In the genomic region with DNA sequence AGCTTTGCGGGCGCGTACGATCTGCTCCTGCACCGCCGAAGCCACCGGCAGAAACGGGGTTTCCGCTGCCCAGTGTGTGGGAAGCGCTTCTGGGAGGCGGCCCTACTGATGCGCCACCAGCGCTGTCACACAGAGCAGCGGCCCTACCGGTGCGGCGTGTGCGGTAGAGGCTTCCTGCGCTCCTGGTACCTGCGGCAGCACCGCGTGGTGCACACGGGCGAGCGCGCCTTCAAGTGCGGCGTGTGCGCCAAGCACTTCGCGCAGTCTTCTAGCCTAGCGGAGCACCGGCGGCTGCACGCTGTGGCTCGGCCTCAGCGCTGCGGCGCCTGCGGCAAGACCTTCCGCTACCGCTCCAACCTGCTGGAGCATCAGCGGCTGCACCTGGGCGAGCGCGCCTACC, we compare ENCODE assay signal across 36 mouse cellular contexts. TPM values are rescaled to one million over a fixed set of nuclear protein-coding genes. Genes with fewer than 3 reads are reported as not detected.
A peak's percentile ranks its signal among the peaks of the same experiment; 100 is the strongest.
DNase-seq lines count a peak whose midpoint lies in the region; ATAC-seq and TF ChIP-seq lines count a peak whose summit lies in the region.
"Had no signal": no experiment of that assay in that cellular context is flagged by ENCODE, and none has a peak within 500 bp of the region (broad histone marks: within the 10 kb centered on the region; RNA-seq: fewer than 3 reads in every experiment).

No protein-coding gene starts in this region.

- no peak overlapping the region for H3K27ac ChIP-seq in kidney, embryonic 14.5 days (ENCODE audit: low read depth, low read length)
- no peak overlapping the region for H3K27ac ChIP-seq in embryonic facial prominence, embryonic 10.5 days (replicated peaks)
- no peak overlapping the region for H3K27ac ChIP-seq in midbrain, postnatal 0 days (ENCODE audit: low read depth, low read length)
- H3K27ac ChIP-seq in liver, embryonic 12.5 days: no peak overlapping the region
- H3K27ac ChIP-seq: heart, embryonic 15.5 days; layer of hippocampus, adult 2 months; limb, embryonic 13.5 days; liver, embryonic 13.5 days; midbrain, embryonic 13.5 days had no signal

- no peak overlapping the region for H3K9ac ChIP-seq in kidney, embryonic 14.5 days (ENCODE audit: low read depth, low read length)
- no peak overlapping the region for H3K9ac ChIP-seq in midbrain, postnatal 0 days (replicated peaks; ENCODE audit: low read length, poor library complexity, severe bottlenecking)
- H3K9ac ChIP-seq in liver, embryonic 12.5 days: no peak overlapping the region
- H3K9ac ChIP-seq: forebrain, postnatal 0 days; heart, embryonic 15.5 days; limb, embryonic 13.5 days; liver, embryonic 13.5 days; midbrain, embryonic 13.5 days had no signal

- DNase-seq in cerebellum, adult 9-11 months: peak; percentile 25
- DNase-seq in cerebellum, adult 11 months: no peak
- no peak for DNase-seq in kidney, postnatal 10 days
- no peak for DNase-seq in embryonic facial prominence, embryonic 10.5 days (ENCODE audit: low spot score)
- no peak for DNase-seq in midbrain, postnatal 0 days (ENCODE audit: low spot score)
- DNase-seq: adrenal gland, adult 8-10 months; cerebellum, adult 18-20 months; cerebellum, postnatal 25 days; forebrain, postnatal 0 days; heart, postnatal 4 days; kidney, postnatal 14 days; layer of hippocampus, postnatal 36 days; liver, embryonic 13.5 days; lung, adult 2 months; lung, postnatal 14 days; right cerebral cortex, adult 18-20 months had no signal

- H3K4me3 ChIP-seq in kidney, embryonic 14.5 days (ENCODE audit: low read length): 0 out of 2 replicates have a peak overlapping the region, but pooled peaks have one; percentile 9
- peak overlapping the region; percentile 79 for H3K4me3 ChIP-seq in E14TG2a.4 (replicated peaks; ENCODE audit: low read length)
- peak overlapping the region; percentile 27; the same call in 1 of the 2 replicates for H3K4me3 ChIP-seq in embryonic facial prominence, embryonic 10.5 days
- no peak overlapping the region for H3K4me3 ChIP-seq in midbrain, postnatal 0 days (ENCODE audit: low read depth, low read length)
- no peak overlapping the region for H3K4me3 ChIP-seq in liver, embryonic 12.5 days
- H3K4me3 ChIP-seq: heart, embryonic 15.5 days; layer of hippocampus, adult 2 months; liver, embryonic 13.5 days; midbrain, embryonic 13.5 days had no signal

- no peaks in the 10 kb centered on the region for H3K4me1 ChIP-seq in kidney, embryonic 14.5 days (ENCODE audit: control insufficient read depth, insufficient read depth, low read length)
- peaks cover 41% of the 10 kb centered on the region for H3K4me1 ChIP-seq in E14TG2a.4 (replicated peaks; ENCODE audit: low read depth, low read length)
- no peaks in the 10 kb centered on the region for H3K4me1 ChIP-seq in embryonic facial prominence, embryonic 10.5 days
- no peaks in the 10 kb centered on the region for H3K4me1 ChIP-seq in midbrain, postnatal 0 days (ENCODE audit: insufficient read depth, low read length)
- no peaks in the 10 kb centered on the region for H3K4me1 ChIP-seq in liver, embryonic 12.5 days
- H3K4me1 ChIP-seq: heart, embryonic 15.5 days; limb, embryonic 13.5 days; midbrain, embryonic 13.5 days had no signal

- no peak for TF ChIP-seq CTCF in E14TG2a.4 (conservative IDR thresholded peaks at IDR 0.05; ENCODE audit: low read length)
- no peak for TF ChIP-seq CTCF in midbrain, postnatal 0 days (IDR thresholded peaks at IDR 0.05)

- ATAC-seq in kidney, embryonic 14.5 days (ENCODE audit: low FRiP score, low TSS enrichment): no peak
- no peak for ATAC-seq in midbrain, postnatal 0 days (ENCODE audit: low FRiP score)
- ATAC-seq in liver, embryonic 12.5 days: no peak
- ATAC-seq: activated CD4-positive, CD25-positive, alpha-beta regulatory T cell, adult 4 months; forebrain, postnatal 0 days; hindbrain, embryonic 16.5 days; midbrain, embryonic 13.5 days; Patski had no signal

- H3K36me3 ChIP-seq in kidney, embryonic 14.5 days (ENCODE audit: control insufficient read depth, insufficient read depth, low read length): peaks cover 87% of the 10 kb centered on the region
- H3K36me3 ChIP-seq in E14TG2a.4 (ENCODE audit: insufficient read depth, low read length): peaks cover 45% of the 10 kb centered on the region
- peaks cover 100% of the 10 kb centered on the region for H3K36me3 ChIP-seq in embryonic facial prominence, embryonic 10.5 days (replicated peaks)
- H3K36me3 ChIP-seq in midbrain, postnatal 0 days (ENCODE audit: insufficient read depth, low read length): peaks cover 76% of the 10 kb centered on the region
- peaks cover 94% of the 10 kb centered on the region for H3K36me3 ChIP-seq in liver, embryonic 12.5 days

- H3K4me2 ChIP-seq in kidney, embryonic 14.5 days (replicated peaks; ENCODE audit: low read depth, low read length): no peak overlapping the region
- H3K4me2 ChIP-seq in midbrain, postnatal 0 days (ENCODE audit: low read depth, low read length, poor library complexity, severe bottlenecking): no peak overlapping the region
- no peak overlapping the region for H3K4me2 ChIP-seq in liver, embryonic 12.5 days
- H3K4me2 ChIP-seq: heart, embryonic 15.5 days; limb, embryonic 13.5 days; liver, embryonic 13.5 days; midbrain, embryonic 13.5 days had no signal

- WGBS in kidney, embryonic 14.5 days: 84% methylated on average over 46 of the region's 46 CpGs
- 76% methylated on average over 46 of the region's 46 CpGs for WGBS in embryonic facial prominence, embryonic 10.5 days
- 83% methylated on average over 46 of the region's 46 CpGs for WGBS in midbrain, postnatal 0 days
- 90% methylated on average over 46 of the region's 46 CpGs for WGBS in liver, embryonic 12.5 days (ENCODE audit: insufficient replicate concordance)

- no peaks in the 10 kb centered on the region for H3K27me3 ChIP-seq in kidney, embryonic 14.5 days (ENCODE audit: control insufficient read depth, insufficient read depth, low read length)
- H3K27me3 ChIP-seq in E14TG2a.4 (ENCODE audit: insufficient read depth, low read length): peaks cover 77% of the 10 kb centered on the region
- H3K27me3 ChIP-seq in embryonic facial prominence, embryonic 10.5 days (replicated peaks; ENCODE audit: low read depth, poor library complexity, severe bottlenecking): no peaks in the 10 kb centered on the region; the same call in 1 of the 2 replicates
- H3K27me3 ChIP-seq in midbrain, postnatal 0 days (ENCODE audit: insufficient read depth, low read length): no peaks in the 10 kb centered on the region
- H3K27me3 ChIP-seq in liver, embryonic 12.5 days (replicated peaks): no peaks in the 10 kb centered on the region
- H3K27me3 ChIP-seq: heart, embryonic 15.5 days; limb, embryonic 13.5 days; liver, embryonic 13.5 days; midbrain, embryonic 13.5 days; Patski had no signal

- H3K9me3 ChIP-seq in kidney, embryonic 14.5 days (ENCODE audit: control insufficient read depth, low read length): peaks cover 44% of the 10 kb centered on the region
- no peaks in the 10 kb centered on the region for H3K9me3 ChIP-seq in E14TG2a.4 (ENCODE audit: low read length)
- peaks cover 61% of the 10 kb centered on the region for H3K9me3 ChIP-seq in embryonic facial prominence, embryonic 10.5 days
- H3K9me3 ChIP-seq in midbrain, postnatal 0 days (ENCODE audit: low read length): peaks cover 21% of the 10 kb centered on the region; the same call in 1 of the 2 replicates
- H3K9me3 ChIP-seq in liver, embryonic 12.5 days (replicated peaks): peaks cover 38% of the 10 kb centered on the region

RNA-seq across cellular contexts. Expression of a gene that starts 2.4 kb away (rescaled TPM):
- not detected in 2 replicates for polyA plus RNA-seq in kidney, embryonic 14.5 days (2014; fragmentation: Nextera tagmentation; extraction: Ambion mirVana)
- polyA plus RNA-seq in embryonic facial prominence, embryonic 10.5 days (2016; fragmentation: Nextera tagmentation; extraction: Ambion mirVana): not detected in 2 replicates
- total RNA-seq in midbrain, postnatal 0 days (2014; rRNA removed): not detected in 2 replicates
- polyA plus RNA-seq in midbrain, postnatal 0 days (2015; fragmentation: Nextera tagmentation; extraction: Ambion mirVana): not detected in 2 replicates
- not detected in 2 replicates for polyA plus RNA-seq in liver, embryonic 12.5 days (2016; fragmentation: Nextera tagmentation; extraction: Ambion mirVana)
- total RNA-seq: gastrocnemius, adult 18-20 months; gastrocnemius, postnatal 4 days; layer of hippocampus, adult 2 months; layer of hippocampus, postnatal 36 days; left cerebral cortex, postnatal 10 days; megakaryocyte progenitor cell, adult 5-6 weeks had no signal
- polyA plus RNA-seq: activated CD4-positive, CD25-positive, alpha-beta regulatory T cell, adult 4 months; embryonic facial prominence, embryonic 14.5 days; forebrain, postnatal 0 days; heart, embryonic 15.5 days; hindbrain, embryonic 16.5 days; intestine, embryonic 16.5 days; lung, adult 2 months; midbrain, embryonic 13.5 days; neural tube, embryonic 14.5 days; Patski; stomach, embryonic 16.5 days; urinary bladder, adult 2 months had no signal

RNA-seq across cellular contexts. Expression of a gene that starts 6.8 kb away (rescaled TPM):
- polyA plus RNA-seq in kidney, embryonic 14.5 days (2014; fragmentation: Nextera tagmentation; extraction: Ambion mirVana): 3.8 and 5.0 TPM in 2 replicates
- polyA plus RNA-seq in embryonic facial prominence, embryonic 10.5 days (2016; fragmentation: Nextera tagmentation; extraction: Ambion mirVana): 2.7 and 2.8 TPM in 2 replicates
- 5.0 and 8.0 TPM in 2 replicates for total RNA-seq in midbrain, postnatal 0 days (2014; rRNA removed)
- 4.3 and 5.4 TPM in 2 replicates for polyA plus RNA-seq in midbrain, postnatal 0 days (2015; fragmentation: Nextera tagmentation; extraction: Ambion mirVana)
- 1.1 and 1.3 TPM in 2 replicates for polyA plus RNA-seq in liver, embryonic 12.5 days (2016; fragmentation: Nextera tagmentation; extraction: Ambion mirVana)

RNA-seq across cellular contexts. Expression of a gene that starts 11.1 kb away (rescaled TPM):
- 23.2 and 25.5 TPM in 2 replicates for polyA plus RNA-seq in kidney, embryonic 14.5 days (2014; fragmentation: Nextera tagmentation; extraction: Ambion mirVana)
- 7.9 and 8.0 TPM in 2 replicates for polyA plus RNA-seq in embryonic facial prominence, embryonic 10.5 days (2016; fragmentation: Nextera tagmentation; extraction: Ambion mirVana)
- total RNA-seq in midbrain, postnatal 0 days (2014; rRNA removed): 65.6 and 68.8 TPM in 2 replicates
- polyA plus RNA-seq in midbrain, postnatal 0 days (2015; fragmentation: Nextera tagmentation; extraction: Ambion mirVana): 75.4 and 77.3 TPM in 2 replicates
- polyA plus RNA-seq in liver, embryonic 12.5 days (2016; fragmentation: Nextera tagmentation; extraction: Ambion mirVana): 2.2 and 2.4 TPM in 2 replicates
- total RNA-seq: gastrocnemius, adult 18-20 months had no signal

RNA-seq across cellular contexts. Expression of a gene that starts 11.3 kb away (rescaled TPM):
- polyA plus RNA-seq in kidney, embryonic 14.5 days (2014; fragmentation: Nextera tagmentation; extraction: Ambion mirVana): 9.9 and 10.0 TPM in 2 replicates
- 6.1 and 6.6 TPM in 2 replicates for polyA plus RNA-seq in embryonic facial prominence, embryonic 10.5 days (2016; fragmentation: Nextera tagmentation; extraction: Ambion mirVana)
- total RNA-seq in midbrain, postnatal 0 days (2014; rRNA removed): 35.0 and 48.4 TPM in 2 replicates
- 5.5 and 6.8 TPM in 2 replicates for polyA plus RNA-seq in midbrain, postnatal 0 days (2015; fragmentation: Nextera tagmentation; extraction: Ambion mirVana)
- 2.6 and 2.7 TPM in 2 replicates for polyA plus RNA-seq in liver, embryonic 12.5 days (2016; fragmentation: Nextera tagmentation; extraction: Ambion mirVana)

RNA-seq across cellular contexts. Expression of a gene that starts 16.2 kb away (rescaled TPM):
- 1.1 and 3.4 TPM in 2 replicates for polyA plus RNA-seq in kidney, embryonic 14.5 days (2014; fragmentation: Nextera tagmentation; extraction: Ambion mirVana)
- 0.38 and 1.3 TPM in 2 replicates for polyA plus RNA-seq in embryonic facial prominence, embryonic 10.5 days (2016; fragmentation: Nextera tagmentation; extraction: Ambion mirVana)
- total RNA-seq in midbrain, postnatal 0 days (2014; rRNA removed): not detected in 2 replicates
- polyA plus RNA-seq in midbrain, postnatal 0 days (2015; fragmentation: Nextera tagmentation; extraction: Ambion mirVana): 1.2 and 2.6 TPM in 2 replicates
- polyA plus RNA-seq in liver, embryonic 12.5 days (2016; fragmentation: Nextera tagmentation; extraction: Ambion mirVana): 0.62 and 1.0 TPM in 2 replicates
- total RNA-seq: forebrain, postnatal 0 days; gastrocnemius, adult 18-20 months; gastrocnemius, postnatal 4 days; heart, adult 8-10 months; heart, postnatal 4 days; layer of hippocampus, adult 2 months; layer of hippocampus, postnatal 36 days; left cerebral cortex, postnatal 10 days had no signal
- polyA plus RNA-seq: lung, adult 2 months had no signal

Comparison
In these comparisons a context has a peak if more than half of its experiments do, and no peak if none do; other contexts are left out.
1. H3K4me3 ChIP-seq: peak in kidney, embryonic 14.5 days (single experiment), E14TG2a.4 (single experiment) and embryonic facial prominence, embryonic 10.5 days (single experiment); none in midbrain, postnatal 0 days (single experiment) and liver, embryonic 12.5 days (single experiment).